Mouse (Mus musculus): ENCODE measurements around the gene Prss32. TPM values are rescaled to one million over a fixed set of nuclear protein-coding genes. Genes with fewer than 3 reads are reported as not detected.
A peak's percentile ranks its signal among the peaks of the same experiment; 100 is the strongest.

Gene Prss32
- polyA plus RNA-seq, 1 experiment: 0.36 TPM

DNA sequence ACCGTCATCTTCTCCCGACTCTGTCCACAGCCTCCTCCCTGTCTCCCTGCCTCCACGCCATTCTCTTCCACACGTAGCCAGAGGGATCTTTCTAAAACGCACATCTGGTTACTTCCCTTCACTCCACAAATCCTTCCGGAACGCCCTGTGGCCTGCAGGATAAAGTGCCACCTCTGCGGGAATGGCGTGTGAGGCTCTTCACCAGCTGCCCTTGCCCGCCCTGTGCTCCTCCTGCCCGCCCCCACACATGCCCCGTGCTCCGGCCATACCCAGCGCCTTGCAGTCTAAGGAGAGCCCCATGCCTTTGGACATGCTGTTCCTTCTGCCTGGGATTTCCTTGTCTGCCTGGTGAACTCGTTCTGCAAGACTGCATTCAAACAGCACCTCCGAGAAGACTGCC is 20.6 kb upstream of the Prss32 start:
- no peak overlapping the region for H3K27ac ChIP-seq (ENCODE audit: control insufficient read depth, insufficient read depth, low read depth, low read length)
- no peaks in the 10 kb centered on the region for H3K27me3 ChIP-seq (ENCODE audit: control insufficient read depth, insufficient read depth, low read length)
- H3K4me1 ChIP-seq (ENCODE audit: control insufficient read depth, insufficient read depth, low read length): peaks cover 4% of the 10 kb centered on the region; the same call in 1 of the 2 replicates
- TF ChIP-seq POLR2A (IDR thresholded peaks at IDR 0.05; ENCODE audit: control insufficient read depth, low read depth, low read length) (no peak), CTCF (IDR thresholded peaks at IDR 0.05; ENCODE audit: control insufficient read depth, insufficient read depth, insufficient replicate concordance, low read depth, low read length) (no peak)
- H3K36me3 ChIP-seq (ENCODE audit: control insufficient read depth, insufficient read depth, low read length): peaks cover 17% of the 10 kb centered on the region
- H3K4me3 ChIP-seq (ENCODE audit: control insufficient read depth, low read depth, low read length): no peak overlapping the region

DNA sequence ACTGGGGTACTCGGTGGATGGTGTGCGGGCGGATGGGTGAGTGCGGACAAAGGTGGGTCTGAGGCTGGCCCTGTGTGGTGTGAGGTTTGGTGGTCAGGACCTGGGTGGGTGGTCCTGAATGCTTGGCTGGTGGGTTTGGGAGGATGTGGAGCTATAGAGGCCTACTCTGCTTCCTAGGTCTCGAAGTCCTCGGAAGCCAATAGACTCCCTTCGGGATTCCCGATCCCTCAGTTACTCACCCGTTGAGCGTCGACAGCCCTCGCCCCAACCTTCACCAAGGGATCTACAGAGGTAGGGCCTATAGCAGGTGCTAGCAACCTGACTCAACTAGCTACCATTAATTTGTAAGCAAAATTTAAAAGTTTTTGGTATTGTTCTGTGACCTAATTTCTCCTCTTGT is 20.0 kb upstream of the Prss32 start:
- TF ChIP-seq CTCF (IDR thresholded peaks at IDR 0.05; ENCODE audit: control insufficient read depth, insufficient read depth, insufficient replicate concordance, low read depth, low read length) (no peak), POLR2A (IDR thresholded peaks at IDR 0.05; ENCODE audit: control insufficient read depth, low read depth, low read length) (no peak)
- H3K27ac ChIP-seq (ENCODE audit: control insufficient read depth, insufficient read depth, low read depth, low read length): no peak overlapping the region
- H3K36me3 ChIP-seq (ENCODE audit: control insufficient read depth, insufficient read depth, low read length): peaks cover 11% of the 10 kb centered on the region
- H3K4me1 ChIP-seq (ENCODE audit: control insufficient read depth, insufficient read depth, low read length): peaks cover 9% of the 10 kb centered on the region; the same call in 1 of the 2 replicates
- H3K4me3 ChIP-seq (ENCODE audit: control insufficient read depth, low read depth, low read length): no peak overlapping the region
- no peaks in the 10 kb centered on the region for H3K27me3 ChIP-seq (ENCODE audit: control insufficient read depth, insufficient read depth, low read length)

DNA sequence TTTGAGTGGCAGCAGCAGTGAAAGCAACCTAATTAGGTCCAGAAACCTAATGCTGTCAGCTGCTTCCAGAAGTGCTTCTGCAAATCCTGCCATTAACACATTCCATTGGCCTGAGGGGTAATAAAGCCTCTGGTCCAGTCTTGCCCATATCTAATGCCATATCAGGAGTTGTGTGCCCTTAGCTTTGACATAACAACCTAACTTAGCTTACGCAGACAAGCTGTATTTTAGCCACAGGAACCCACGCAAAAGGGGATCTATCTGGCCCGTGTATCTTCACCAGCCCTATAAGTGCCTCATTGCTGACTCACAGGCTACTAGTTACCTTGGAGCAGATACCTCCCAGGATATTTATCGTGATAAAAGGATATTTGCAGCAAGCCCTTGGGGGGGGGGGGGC is 18.1 kb upstream of the Prss32 start:
- peaks cover 9% of the 10 kb centered on the region; the same call in 1 of the 2 replicates for H3K4me1 ChIP-seq (ENCODE audit: control insufficient read depth, insufficient read depth, low read length)
- no peak overlapping the region for H3K4me3 ChIP-seq (ENCODE audit: control insufficient read depth, low read depth, low read length)
- no peaks in the 10 kb centered on the region for H3K27me3 ChIP-seq (ENCODE audit: control insufficient read depth, insufficient read depth, low read length)
- no peak for TF ChIP-seq CTCF (IDR thresholded peaks at IDR 0.05; ENCODE audit: control insufficient read depth, insufficient read depth, insufficient replicate concordance, low read depth, low read length)
- no peak for TF ChIP-seq POLR2A (IDR thresholded peaks at IDR 0.05; ENCODE audit: control insufficient read depth, low read depth, low read length)
- peaks cover 3% of the 10 kb centered on the region for H3K36me3 ChIP-seq (ENCODE audit: control insufficient read depth, insufficient read depth, low read length)
- no peak overlapping the region for H3K27ac ChIP-seq (ENCODE audit: control insufficient read depth, insufficient read depth, low read depth, low read length)

DNA sequence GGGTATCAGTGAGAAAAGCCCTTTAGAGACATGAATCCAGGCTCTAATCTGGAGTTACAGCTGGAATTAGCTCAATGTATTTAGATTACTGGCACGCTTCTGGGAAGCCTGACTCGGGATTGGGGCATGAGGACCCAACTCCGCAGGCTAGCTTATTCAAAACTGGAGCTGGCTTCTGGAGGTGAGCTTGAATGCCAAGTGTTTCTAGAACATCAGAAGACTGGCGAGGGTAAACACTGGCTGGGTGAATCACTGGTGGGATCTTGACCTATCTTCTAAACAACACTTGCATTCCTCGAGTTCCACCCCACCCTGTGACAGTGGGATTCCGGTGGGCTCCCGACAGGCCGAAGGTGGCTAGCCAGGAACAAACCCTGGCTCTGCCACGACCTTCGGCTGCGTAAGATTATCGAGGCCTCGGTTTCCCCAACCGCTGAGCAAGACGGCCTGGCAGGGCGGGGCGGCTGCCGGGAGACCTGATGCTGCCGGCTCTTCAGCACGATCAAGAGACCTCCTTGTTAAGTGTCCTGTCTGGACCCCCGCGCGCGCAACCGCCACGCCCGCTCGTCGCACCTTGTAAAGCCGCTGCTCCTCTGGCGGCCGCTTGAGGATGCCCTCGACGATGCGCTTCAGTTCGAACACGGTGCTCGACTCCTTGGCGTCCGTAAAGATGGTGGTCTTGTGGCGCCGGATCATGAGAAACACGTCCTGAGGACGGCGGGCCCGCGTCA is 15.2 kb upstream of the Prss32 start:
- H3K4me1 ChIP-seq (ENCODE audit: control insufficient read depth, insufficient read depth, low read length): peaks cover 5% of the 10 kb centered on the region; the same call in 1 of the 2 replicates
- peak overlapping the region; percentile 98 for H3K27ac ChIP-seq (ENCODE audit: control insufficient read depth, insufficient read depth, low read depth, low read length)
- peak overlapping the region; percentile 98 for H3K4me3 ChIP-seq (ENCODE audit: control insufficient read depth, low read depth, low read length)
- H3K36me3 ChIP-seq (ENCODE audit: control insufficient read depth, insufficient read depth, low read length): no peaks in the 10 kb centered on the region; the same call in 1 of the 2 replicates
- H3K27me3 ChIP-seq (ENCODE audit: control insufficient read depth, insufficient read depth, low read length): no peaks in the 10 kb centered on the region
- TF ChIP-seq POLR2A (IDR thresholded peaks at IDR 0.05; ENCODE audit: control insufficient read depth, low read depth, low read length) (no peak; the same call in 1 of the 2 replicates), CTCF (IDR thresholded peaks at IDR 0.05; ENCODE audit: control insufficient read depth, insufficient read depth, insufficient replicate concordance, low read depth, low read length) (no peak)

DNA sequence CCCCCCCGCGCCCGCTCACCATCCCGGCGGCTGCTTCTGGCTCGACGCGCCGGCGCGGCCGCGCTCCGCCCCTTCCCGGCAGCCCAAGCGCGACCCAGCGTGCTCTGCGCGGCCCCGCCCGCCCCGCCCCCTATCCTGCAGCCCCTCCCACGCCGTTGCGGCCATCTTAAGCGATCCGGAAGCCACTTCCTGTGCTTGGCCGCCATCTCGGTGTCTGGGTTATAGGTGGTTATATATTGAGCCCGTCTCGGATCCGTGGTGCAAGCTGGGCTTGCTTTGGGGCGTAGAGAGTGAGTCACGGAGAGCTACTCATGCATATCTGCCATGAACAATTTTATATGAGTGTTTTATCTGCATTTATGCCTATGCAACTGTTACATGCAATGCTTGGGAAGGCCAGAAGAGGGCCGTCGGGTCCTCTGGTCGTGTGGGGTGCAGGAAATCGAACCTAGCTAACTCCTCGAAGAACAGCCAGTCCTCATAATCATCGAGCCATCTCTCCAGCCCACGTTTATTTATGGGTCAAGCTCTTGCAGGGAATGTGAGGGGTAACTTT is 14.5 kb upstream of the Prss32 start, which contains the start of gene Elob:
Elob (minus strand) TSS at position 73 of the 556 bp plus-strand sequence.
- H3K4me1 ChIP-seq (ENCODE audit: control insufficient read depth, insufficient read depth, low read length): peaks cover 5% of the 10 kb centered on the region; the same call in 1 of the 2 replicates
- H3K27ac ChIP-seq (ENCODE audit: control insufficient read depth, insufficient read depth, low read depth, low read length): peak within 1 kb of the TSS; percentile 98
- no peak for TF ChIP-seq POLR2A (IDR thresholded peaks at IDR 0.05; ENCODE audit: control insufficient read depth, low read depth, low read length)
- peak; percentile 48; the same call in 1 of the 2 replicates for TF ChIP-seq CTCF (IDR thresholded peaks at IDR 0.05; ENCODE audit: control insufficient read depth, insufficient read depth, insufficient replicate concordance, low read depth, low read length)
- no peaks in the 10 kb centered on the region; the same call in 1 of the 2 replicates for H3K36me3 ChIP-seq (ENCODE audit: control insufficient read depth, insufficient read depth, low read length)
- no peaks in the 10 kb centered on the region for H3K27me3 ChIP-seq (ENCODE audit: control insufficient read depth, insufficient read depth, low read length)
- H3K4me3 ChIP-seq (ENCODE audit: control insufficient read depth, low read depth, low read length): peak within 1 kb of the TSS; percentile 98

DNA sequence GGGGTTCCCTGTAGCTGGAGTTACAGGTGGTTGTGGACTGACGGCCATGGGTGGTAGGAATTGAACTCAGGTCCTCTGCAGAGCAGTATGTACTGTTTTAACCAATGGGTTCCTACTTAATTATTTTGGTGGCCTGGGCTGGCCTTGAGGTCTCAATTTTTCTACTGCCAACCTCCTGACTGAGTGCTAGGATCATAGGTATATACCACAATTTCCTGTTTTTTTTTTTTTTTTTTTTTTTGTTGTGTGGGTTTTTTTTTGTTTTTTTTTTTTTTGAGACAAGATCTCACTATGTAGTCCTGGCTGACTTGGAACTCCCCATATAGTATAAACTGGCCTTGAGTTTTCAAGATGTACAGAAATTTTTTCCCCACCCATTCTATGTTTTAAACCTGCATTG is 12.5 kb upstream of the Prss32 start:
- peaks cover 5% of the 10 kb centered on the region; the same call in 1 of the 2 replicates for H3K4me1 ChIP-seq (ENCODE audit: control insufficient read depth, insufficient read depth, low read length)
- no peaks in the 10 kb centered on the region; the same call in 1 of the 2 replicates for H3K36me3 ChIP-seq (ENCODE audit: control insufficient read depth, insufficient read depth, low read length)
- H3K27ac ChIP-seq (ENCODE audit: control insufficient read depth, insufficient read depth, low read depth, low read length): no peak overlapping the region
- no peak overlapping the region for H3K4me3 ChIP-seq (ENCODE audit: control insufficient read depth, low read depth, low read length)
- no peak for TF ChIP-seq CTCF (IDR thresholded peaks at IDR 0.05; ENCODE audit: control insufficient read depth, insufficient read depth, insufficient replicate concordance, low read depth, low read length)
- no peak for TF ChIP-seq POLR2A (IDR thresholded peaks at IDR 0.05; ENCODE audit: control insufficient read depth, low read depth, low read length)
- no peaks in the 10 kb centered on the region for H3K27me3 ChIP-seq (ENCODE audit: control insufficient read depth, insufficient read depth, low read length)

DNA sequence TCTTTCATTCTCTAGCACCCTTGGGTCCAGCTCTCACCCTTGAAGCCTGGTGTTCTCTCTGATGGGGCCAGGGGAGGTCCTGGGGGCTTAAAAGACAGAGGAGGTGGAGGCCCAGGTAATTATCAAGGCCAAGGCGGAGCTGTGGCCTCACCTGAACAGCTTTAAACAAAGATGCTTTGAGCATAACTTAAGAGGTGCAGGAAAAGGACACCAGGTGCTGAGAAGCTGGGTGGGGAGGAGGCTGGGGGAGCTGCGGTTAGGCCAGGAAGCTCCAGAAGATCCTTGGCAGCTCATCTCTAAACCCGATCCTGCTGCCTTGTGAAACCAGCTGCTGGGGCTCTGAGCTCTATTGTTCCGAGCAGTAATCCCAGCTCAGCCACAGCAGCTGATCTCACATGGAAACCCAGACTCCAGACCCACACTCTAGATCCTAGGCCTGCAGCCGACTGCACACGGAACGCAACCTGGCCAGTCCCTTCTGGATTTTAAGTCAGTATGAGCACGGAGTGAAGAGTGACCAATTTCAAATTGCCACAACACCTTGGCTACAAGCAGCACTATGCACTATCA is 7.6 kb upstream of the Prss32 start, which contains the start of gene Prss33:
Prss33 (minus strand) TSS at position 51 of the 570 bp plus-strand sequence.
- no peaks in the 10 kb centered on the region for H3K4me1 ChIP-seq (ENCODE audit: control insufficient read depth, insufficient read depth, low read length)
- no peak within 1 kb of the TSS for H3K27ac ChIP-seq (ENCODE audit: control insufficient read depth, insufficient read depth, low read depth, low read length)
- no peak for TF ChIP-seq POLR2A (IDR thresholded peaks at IDR 0.05; ENCODE audit: control insufficient read depth, low read depth, low read length)
- no peak for TF ChIP-seq CTCF (IDR thresholded peaks at IDR 0.05; ENCODE audit: control insufficient read depth, insufficient read depth, insufficient replicate concordance, low read depth, low read length)
- no peaks in the 10 kb centered on the region for H3K36me3 ChIP-seq (ENCODE audit: control insufficient read depth, insufficient read depth, low read length)
- H3K27me3 ChIP-seq (ENCODE audit: control insufficient read depth, insufficient read depth, low read length): no peaks in the 10 kb centered on the region
- H3K4me3 ChIP-seq (ENCODE audit: control insufficient read depth, low read depth, low read length): no peak within 1 kb of the TSS

Data from testis, adult 2 months (tissue).